Mouse (Mus musculus) small intestine, adult 2 months (tissue): ENCODE results near the gene Ip6k1. TPM values are rescaled to one million over a fixed set of nuclear protein-coding genes. Genes with fewer than 3 reads are reported as not detected.

Experiments used
- H3K27ac ChIP-seq: fragments of 200-500 bp; 2 replicates; pipeline ENCODE4 v1.5.1; 2012; ENCODE audit warnings: low read depth, low read length, control low read depth, inconsistent platforms; ENCODE audit not compliant: insufficient read depth
- H3K27me3 ChIP-seq: fragments of 200-500 bp; 2 replicates; pipeline ENCODE4 v1.6.1; 2012; ENCODE audit warnings: mild to moderate bottlenecking, moderate library complexity, low read length, inconsistent platforms; ENCODE audit not compliant: control insufficient read depth, insufficient read depth
- H3K36me3 ChIP-seq: fragments of 200-500 bp; 2 replicates; pipeline ENCODE4 v1.6.1; 2012; ENCODE audit warnings: mild to moderate bottlenecking, low read length, control low read depth, inconsistent platforms; ENCODE audit not compliant: control insufficient read depth, insufficient read depth
- H3K4me1 ChIP-seq: fragments of 200-500 bp; 2 replicates; pipeline ENCODE4 v1.6.1; 2012; ENCODE audit warnings: low read length, inconsistent platforms, mixed read lengths; ENCODE audit not compliant: control insufficient read depth, insufficient read depth, insufficient read length
- H3K4me3 ChIP-seq: fragments of 200-500 bp; 2 replicates; pipeline ENCODE4 v1.5.1; 2012; ENCODE audit warnings: low read depth, mild to moderate bottlenecking, control low read depth, inconsistent platforms, low read length, moderate library complexity
- CTCF ChIP-seq: fragments of 200-500 bp; IDR thresholded peaks from 2 replicates; pipeline ENCODE4 v1.5.1; 2012; ENCODE audit warnings: low read depth, mild to moderate bottlenecking, control low read depth, inconsistent platforms, low read length, moderate library complexity, mixed read lengths; ENCODE audit not compliant: insufficient replicate concordance, insufficient read length; ENCODE audit errors: extremely low read depth
- POLR2A ChIP-seq: fragments of 200-500 bp; IDR thresholded peaks from 2 replicates; pipeline ENCODE4 v1.6.1; 2012; ENCODE audit warnings: low read depth, mild to moderate bottlenecking, control low read depth, inconsistent platforms, low read length, moderate library complexity
- WGBS: fragments of 180-500 bp; shearing (Covaris S2); methylation state at CpG from one replicate; pipeline ENCODE4 v1.1.7; 2018; 5-methylcytosine and 5-hydroxymethylcytosine counted together
- polyA plus RNA-seq: library from polyadenylated mRNA; depleted of rRNA; stranded (reverse); fragments of >200 nt; gene quantifications from 2 replicates; pipeline ENCODE4 v1.2.3, GENCODE M21; 2012; rRNA removed

Ip6k1 gene
- polyA plus RNA-seq: 70.7 and 160 TPM in 2 replicates

GRCm38 (mm10) chr9:108001922-108002770 lies at the start of gene Ip6k1:
Ip6k1 (plus strand) TSS chr9:108002501.
- H3K27ac ChIP-seq: peak within 1 kb of the TSS; percentile 82
- no peak for TF ChIP-seq CTCF
- TF ChIP-seq POLR2A: peak; percentile 66
- H3K27me3 ChIP-seq: no peaks in the 10 kb centered on the region
- H3K36me3 ChIP-seq: no peaks in the 10 kb centered on the region
- peaks cover 3% of the 10 kb centered on the region; the same call in 1 of the 2 replicates for H3K4me1 ChIP-seq
- WGBS: under 1% methylated on average over 51 of the region's 51 CpGs
- peak within 1 kb of the TSS; percentile 92 for H3K4me3 ChIP-seq

DNA sequence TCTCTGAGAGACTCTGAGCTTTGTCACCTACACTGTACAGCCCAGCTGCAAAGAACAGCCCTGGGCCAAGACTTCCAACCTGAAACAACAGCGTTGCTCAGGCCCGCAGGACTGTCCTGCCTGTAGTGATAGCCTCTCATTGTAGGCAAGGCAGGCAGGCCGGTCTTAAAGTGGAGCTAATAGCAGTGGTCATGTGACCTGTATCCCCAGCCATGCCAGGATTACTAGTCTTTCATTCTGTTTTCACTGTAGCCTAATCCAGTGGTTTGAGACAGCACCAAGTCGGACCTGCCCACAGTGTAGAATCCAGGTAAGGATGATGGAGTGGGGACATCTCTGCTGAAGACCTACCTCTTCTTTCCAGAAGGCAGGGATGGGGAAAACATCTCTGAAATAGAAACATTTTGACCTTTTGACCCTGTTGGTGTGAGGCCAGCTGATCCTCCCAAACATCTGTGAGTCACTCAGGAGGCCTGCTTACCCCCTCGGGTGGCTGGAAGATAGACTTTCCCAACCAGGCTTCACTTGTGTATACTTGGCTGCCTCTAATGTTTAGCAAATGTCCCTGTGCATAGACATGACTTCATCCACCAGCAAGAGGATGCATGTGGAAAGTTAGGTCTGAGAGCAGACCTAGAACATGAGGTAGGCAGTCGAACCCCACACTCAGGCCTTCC lies 46.5 kb upstream of the Ip6k1 start:
- no peaks in the 10 kb centered on the region for H3K27me3 ChIP-seq
- no peak overlapping the region for H3K4me3 ChIP-seq
- 73% methylated on average over 6 of the region's 6 CpGs for WGBS
- H3K4me1 ChIP-seq: no peaks in the 10 kb centered on the region; the same call in 1 of the 2 replicates
- peaks cover 2% of the 10 kb centered on the region; the same call in 1 of the 2 replicates for H3K36me3 ChIP-seq
- TF ChIP-seq POLR2A (no peak), CTCF (no peak)
- no peak overlapping the region for H3K27ac ChIP-seq

DNA sequence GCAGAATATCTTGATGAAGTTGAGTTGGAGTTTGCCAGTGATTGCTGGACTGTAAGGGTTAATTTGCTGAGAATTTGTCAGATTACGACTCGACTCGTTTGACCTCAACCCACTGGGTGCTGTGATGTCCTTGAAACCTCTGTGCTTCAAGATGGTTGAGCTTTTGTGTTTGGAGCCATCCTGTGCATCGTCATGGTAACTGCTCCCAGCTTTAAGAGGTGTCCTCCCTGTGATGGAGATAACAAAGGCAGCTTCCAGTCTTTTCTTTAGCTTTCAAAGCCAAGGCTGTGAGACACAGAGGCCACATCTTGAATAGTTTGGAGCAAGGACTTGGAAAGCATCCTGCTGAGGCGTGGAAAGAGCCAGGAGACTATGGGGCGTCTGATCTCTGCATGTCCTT lies 45.2 kb upstream of the Ip6k1 start:
- Histone ChIP-seq H3K4me3 (no peak overlapping the region), H3K27me3 (no peaks in the 10 kb centered on the region), H3K4me1 (no peaks in the 10 kb centered on the region), H3K36me3 (peaks cover 2% of the 10 kb centered on the region; the same call in 1 of the 2 replicates), H3K27ac (no peak overlapping the region)
- no peak for TF ChIP-seq CTCF
- WGBS: 64% methylated on average over 6 of the region's 6 CpGs

DNA sequence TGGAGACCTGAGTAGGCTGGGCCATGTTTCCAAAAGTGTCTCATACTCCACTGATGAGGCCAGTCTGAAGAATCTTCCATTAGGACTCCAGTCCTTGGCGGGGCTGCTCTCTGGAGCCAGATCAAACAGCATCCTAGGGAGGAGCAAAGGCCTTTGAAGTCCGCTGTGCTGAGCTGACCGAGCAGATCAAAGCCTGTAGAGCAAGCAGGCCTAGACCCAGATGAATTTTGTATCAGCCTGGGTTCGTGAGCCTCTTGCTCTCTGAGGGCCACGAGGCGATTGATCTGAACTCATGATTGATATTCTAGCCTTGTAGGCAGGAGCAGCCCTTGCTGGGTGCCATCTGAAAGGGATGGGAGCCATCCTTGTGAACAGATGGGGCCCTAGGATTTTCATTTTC lies 42.4 kb upstream of the Ip6k1 start:
- no peak for TF ChIP-seq CTCF
- no peak for TF ChIP-seq POLR2A
- Histone ChIP-seq H3K4me3 (no peak overlapping the region), H3K27me3 (no peaks in the 10 kb centered on the region), H3K4me1 (no peaks in the 10 kb centered on the region), H3K36me3 (peaks cover 2% of the 10 kb centered on the region; the same call in 1 of the 2 replicates), H3K27ac (no peak overlapping the region)
- 81% methylated on average over 6 of the region's 6 CpGs for WGBS

- TF ChIP-seq POLR2A (no peak), CTCF (no peak)
- Histone ChIP-seq H3K4me3 (no peak overlapping the region), H3K27me3 (no peaks in the 10 kb centered on the region), H3K4me1 (no peaks in the 10 kb centered on the region), H3K36me3 (peaks cover 2% of the 10 kb centered on the region; the same call in 1 of the 2 replicates), H3K27ac (no peak overlapping the region)
- WGBS: 81% methylated on average over 4 of the region's 4 CpGs
Measured at GRCm38 (mm10) chr9:107960928-107961327, 41.4 kb upstream of the Ip6k1 start.

DNA sequence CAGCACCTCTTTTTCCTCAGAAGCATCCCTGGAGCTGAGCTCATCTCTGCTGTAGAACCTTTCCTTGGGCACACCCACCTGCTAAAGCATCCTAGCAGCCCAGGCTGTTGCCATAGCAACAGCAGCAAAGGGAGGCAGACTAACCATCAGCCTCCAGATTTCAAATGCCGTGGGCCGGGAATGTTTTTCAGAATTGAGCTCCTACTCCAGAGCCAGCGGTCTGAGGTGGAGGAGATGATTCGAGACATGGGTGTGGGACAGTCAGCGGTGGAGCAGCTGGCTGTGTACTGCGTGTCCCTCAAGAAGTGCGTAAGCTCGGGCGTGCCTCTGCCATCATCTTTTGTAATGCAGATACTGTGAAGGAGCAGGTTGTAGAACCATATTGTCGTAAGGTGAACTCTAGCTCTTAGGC lies 40.9 kb upstream of the Ip6k1 start:
- H3K36me3 ChIP-seq: peaks cover 2% of the 10 kb centered on the region; the same call in 1 of the 2 replicates
- H3K4me3 ChIP-seq: no peak overlapping the region
- no peak overlapping the region for H3K27ac ChIP-seq
- TF ChIP-seq POLR2A (no peak), CTCF (no peak)
- no peaks in the 10 kb centered on the region for H3K4me1 ChIP-seq
- no peaks in the 10 kb centered on the region for H3K27me3 ChIP-seq
- WGBS: 87% methylated on average over 10 of the region's 10 CpGs

DNA sequence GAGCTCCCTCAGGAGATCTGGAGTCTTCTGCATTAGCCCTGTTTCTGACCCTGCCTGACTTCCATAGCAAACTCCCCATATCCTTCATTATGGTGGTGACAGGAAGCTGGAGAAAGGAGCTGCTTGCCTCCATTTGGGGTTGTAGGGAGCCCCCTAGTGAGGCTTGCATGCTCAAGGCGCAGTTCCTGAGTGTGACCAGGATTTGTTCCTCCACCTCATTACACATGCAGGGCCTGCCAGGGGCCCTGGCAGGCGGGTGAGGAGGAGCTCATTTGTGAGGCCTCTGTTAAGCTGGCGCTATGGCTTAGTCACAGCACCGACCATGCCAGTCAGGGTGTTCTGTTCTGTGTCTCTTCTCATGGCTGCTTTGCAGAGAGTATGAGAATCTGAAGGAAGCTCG lies 40.4 kb upstream of the Ip6k1 start:
- H3K36me3 ChIP-seq: peaks cover 2% of the 10 kb centered on the region; the same call in 1 of the 2 replicates
- no peak overlapping the region for H3K27ac ChIP-seq
- WGBS: 64% methylated on average over 5 of the region's 5 CpGs
- TF ChIP-seq POLR2A (no peak), CTCF (no peak; the same call in 1 of the 2 replicates)
- no peaks in the 10 kb centered on the region for H3K27me3 ChIP-seq
- no peak overlapping the region for H3K4me3 ChIP-seq
- H3K4me1 ChIP-seq: no peaks in the 10 kb centered on the region
